Mouse (Mus musculus) lung, postnatal 4 days (tissue): ENCODE data around the gene Klk1b3.
A peak's percentile ranks its signal among the peaks of the same experiment; 100 is the strongest.
"Not testable (repeated sequence)": the region's sequence is repeated elsewhere in the genome, so short reads cannot be mapped to it uniquely, and the experiment has no call there.

Experiments
- DNase-seq, 2 experiments: peaks; one replicate each; pipeline ENCODE4 v3.0.0; 2021

Gene Klk1b3

DNA sequence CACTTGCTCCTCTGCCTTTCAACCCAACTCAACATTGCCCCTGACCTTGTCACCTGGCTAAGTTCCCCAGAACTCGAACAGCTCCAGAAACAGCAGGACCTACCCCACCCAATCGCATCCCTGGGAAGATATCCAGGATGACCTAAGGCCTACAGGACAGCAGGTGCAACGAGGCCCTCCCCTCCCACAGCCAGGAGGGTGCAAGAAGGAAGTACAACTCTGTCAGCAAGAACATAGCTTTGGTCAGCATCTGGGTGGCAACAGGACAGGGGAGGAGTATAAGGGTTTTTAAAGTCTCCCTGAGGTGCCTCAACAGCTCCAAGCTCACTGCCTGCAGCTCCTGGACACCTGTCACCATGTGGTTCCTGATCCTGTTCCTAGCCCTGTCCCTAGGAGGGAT lies at the start of gene Klk1b3:
Klk1b3 (plus strand) TSS at position 301 of the 400 bp plus-strand sequence.
- no peak for DNase-seq

DNA sequence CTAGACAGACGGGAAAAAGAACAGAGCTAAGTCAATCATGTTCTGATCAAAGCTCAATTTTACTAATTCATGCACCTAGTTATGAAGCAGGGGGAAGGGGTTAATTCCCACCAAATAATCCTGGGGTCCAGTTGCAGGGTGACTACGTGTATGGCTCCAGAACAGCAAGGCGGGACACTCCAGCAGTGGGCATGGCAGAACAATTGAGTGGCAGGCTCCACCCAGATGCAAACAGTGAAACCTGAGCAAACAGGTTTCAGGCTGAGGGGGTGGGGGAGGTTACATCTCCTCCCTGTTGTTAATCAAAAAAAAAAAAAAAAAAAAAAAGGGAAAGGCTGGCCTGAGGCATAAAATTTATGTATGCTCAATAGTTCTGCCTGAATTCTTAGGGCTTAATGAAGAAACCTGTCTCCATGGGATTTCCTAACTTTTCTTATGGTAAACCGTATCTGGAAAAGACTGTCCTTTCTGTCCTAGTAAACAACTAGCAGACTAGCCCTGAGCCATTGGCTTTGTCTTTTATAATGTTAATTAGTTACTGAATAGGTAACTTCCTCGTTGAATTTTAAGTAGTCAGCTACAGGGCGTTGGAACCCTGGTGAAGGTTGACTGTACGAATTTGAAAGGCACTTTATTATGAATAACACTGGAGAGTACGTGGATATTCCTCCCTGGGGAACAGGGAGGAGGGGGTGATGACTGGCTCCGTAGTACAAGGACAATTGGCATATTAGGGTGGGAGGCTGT lies 18.5 kb upstream of the Klk1b3 start:
- no peak for DNase-seq

DNA sequence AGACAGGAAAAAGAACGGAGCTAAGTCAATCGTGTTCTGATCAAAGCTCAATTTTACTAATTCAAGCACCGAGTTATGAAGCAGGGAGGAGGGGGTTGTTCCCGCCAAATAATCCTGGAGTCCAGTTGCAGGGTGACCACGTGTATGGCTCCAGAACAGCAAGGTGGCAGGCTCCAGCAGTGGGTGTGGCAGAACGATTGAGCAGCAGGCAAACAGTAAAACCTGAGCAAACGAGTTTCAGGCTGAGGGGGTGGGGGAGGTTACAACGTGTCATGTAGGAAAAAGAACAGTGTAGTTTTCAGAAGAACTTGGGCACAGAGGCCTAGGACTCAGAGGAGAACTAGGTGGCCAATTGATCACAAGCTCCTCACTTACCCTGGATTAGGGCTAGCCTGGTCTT lies 11.5 kb upstream of the Klk1b3 start:
- not testable (repeated sequence) for DNase-seq

DNA sequence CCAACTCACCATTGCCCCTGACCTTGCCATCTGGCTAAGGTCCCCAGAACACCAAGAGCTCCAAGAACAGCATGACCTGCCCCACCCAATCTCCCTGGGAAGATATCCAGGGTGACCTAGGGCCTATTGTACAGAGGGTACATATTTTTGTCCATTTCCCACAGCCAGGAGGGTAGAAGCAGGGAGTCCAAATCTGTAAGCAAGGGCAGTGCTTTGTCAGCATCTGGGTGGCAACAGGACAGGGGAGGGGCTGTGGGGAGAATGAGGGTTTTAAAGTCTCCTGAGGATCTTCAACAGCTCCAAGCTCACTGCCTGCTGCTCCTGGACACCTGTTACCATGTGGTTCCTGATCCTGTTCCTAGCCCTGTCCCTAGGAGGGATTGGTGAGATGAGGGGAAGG lies 10.1 kb upstream of the Klk1b3 start, which contains the start of gene Klk1b24:
Klk1b24 (plus strand) TSS at position 301 of the 400 bp plus-strand sequence.
- DNase-seq = not testable (repeated sequence)

- DNase-seq = not testable (repeated sequence)
Observed at GRCm38 (mm10) chr7:44193466-44193865, 4.5 kb upstream of the Klk1b3 start.

DNA sequence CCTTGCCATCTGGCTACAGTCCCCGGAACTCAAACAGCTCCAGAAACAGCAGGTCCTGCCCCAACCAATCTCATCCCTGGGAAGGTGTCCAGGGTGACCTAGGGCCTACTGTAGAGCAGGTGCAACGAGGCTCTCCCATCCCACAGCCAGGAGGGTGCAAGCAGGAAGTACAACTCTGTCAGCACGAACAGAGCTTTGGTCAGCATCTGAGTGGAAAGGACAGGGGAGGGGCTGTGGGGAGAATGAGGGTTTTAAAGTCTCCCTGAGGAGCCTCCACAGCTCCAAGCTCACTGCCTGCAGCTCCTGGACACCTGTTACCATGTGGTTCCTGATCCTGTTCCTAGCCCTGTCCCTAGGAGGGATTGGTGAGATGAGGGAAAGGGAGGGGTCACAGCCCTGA lies 9.1 kb downstream of the Klk1b3 start, which contains the start of gene Klk1b4:
Klk1b4 (plus strand) TSS at position 301 of the 400 bp plus-strand sequence.
- not testable (repeated sequence) for DNase-seq

DNA sequence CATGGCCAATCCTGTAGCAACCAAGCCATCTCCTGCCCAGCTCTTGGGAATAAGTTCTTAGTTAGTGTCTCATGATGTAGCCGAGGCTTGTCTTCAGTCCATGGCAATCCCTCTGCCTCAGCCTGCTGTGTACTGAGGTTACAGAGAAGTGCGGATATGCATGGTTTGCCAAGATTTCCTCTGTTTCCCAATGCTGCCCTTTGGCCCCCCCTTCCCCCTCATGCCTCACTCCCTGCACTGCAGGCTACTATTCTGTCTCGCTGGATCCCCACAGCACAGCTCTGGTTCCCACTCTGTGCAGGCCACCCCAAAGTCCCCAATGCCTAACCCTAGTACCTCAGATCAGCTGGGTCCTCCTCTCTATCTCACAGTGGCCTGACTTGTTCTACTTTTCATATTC lies 10.3 kb downstream of the Klk1b3 start:
- DNase-seq = no peak

DNA sequence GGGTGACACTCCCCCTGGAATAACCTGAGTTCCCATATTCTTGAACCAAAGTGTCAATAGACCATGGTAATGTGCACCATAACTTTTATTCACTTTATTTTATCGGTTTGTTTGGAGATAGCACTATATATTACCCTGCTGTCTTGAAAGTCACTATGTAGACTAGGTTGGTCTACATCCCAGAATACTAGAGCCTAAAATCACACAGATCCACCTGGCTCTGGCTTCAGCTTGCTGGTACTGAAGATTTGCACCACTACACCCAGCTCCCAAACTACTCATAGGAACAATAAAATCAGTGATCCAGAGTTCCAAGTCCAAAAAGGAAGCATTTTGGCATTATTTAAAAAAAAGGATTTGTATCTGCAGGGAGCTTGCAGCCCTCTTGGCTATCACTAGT lies 17.7 kb downstream of the Klk1b3 start, which contains the start of gene Klk1b5:
Klk1b5 (plus strand) TSS at position 301 of the 400 bp plus-strand sequence.
- DNase-seq = no peak

- not testable (repeated sequence) for DNase-seq
Observed at GRCm38 (mm10) chr7:44221601-44222000, 23.6 kb downstream of the Klk1b3 start.

- DNase-seq = not testable (repeated sequence)
Observed at GRCm38 (mm10) chr7:44222335-44222734, 24.3 kb downstream of the Klk1b3 start.

GRCm38 (mm10) chr7:44225076-44225475 lies 27.1 kb downstream of the Klk1b3 start, which contains the start of gene Klk1:
Gene Klk1 (plus strand): TSS chr7:44225360.
- no peak for DNase-seq

DNA sequence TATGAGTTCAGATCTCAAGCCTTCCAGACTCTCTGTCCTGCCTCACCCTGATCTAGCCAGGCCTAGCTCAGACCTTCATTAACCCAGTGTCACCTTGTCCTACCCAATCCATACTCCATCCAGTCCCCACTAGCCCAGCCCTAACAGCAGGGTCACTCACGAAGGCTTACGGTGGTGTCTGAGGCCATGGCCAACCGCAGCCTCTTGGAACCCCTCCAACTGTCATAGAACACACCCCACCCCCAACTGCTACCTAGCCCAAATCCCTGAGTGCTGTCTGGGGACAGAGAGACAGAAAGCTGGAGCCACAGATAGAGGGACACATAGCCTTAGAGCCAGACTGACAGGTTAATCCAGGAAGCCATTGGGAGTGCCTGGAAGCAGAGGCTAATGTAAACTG lies 37.9 kb downstream of the Klk1b3 start, which contains the start of gene Gm36864:
Gm36864 (plus strand) TSS at position 269 of the 400 bp plus-strand sequence.
- DNase-seq = no peak

- DNase-seq = no peak
Observed at GRCm38 (mm10) chr7:44239913-44240312, 41.9 kb downstream of the Klk1b3 start.

DNA sequence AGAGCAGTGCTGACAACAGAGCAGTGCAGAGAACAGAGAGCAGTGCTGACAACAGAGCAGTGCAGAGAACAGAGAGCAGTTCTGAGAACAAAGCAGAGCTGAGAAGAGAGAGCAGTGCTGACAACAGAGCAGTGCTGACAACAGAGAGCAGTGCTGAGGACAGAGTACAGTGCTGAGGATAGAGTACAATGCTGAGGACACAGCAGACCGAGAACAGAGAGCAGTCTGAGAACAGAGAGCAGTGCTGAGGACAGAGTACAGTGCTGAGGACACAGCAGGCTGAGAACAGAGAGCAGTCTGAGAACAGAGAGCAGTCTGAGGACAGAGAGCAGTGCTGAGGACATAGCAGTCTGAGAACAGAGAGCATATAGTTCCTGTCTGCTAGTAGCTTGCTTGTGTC lies 42.7 kb downstream of the Klk1b3 start:
- no peak for DNase-seq

- no peak for DNase-seq
Observed at GRCm38 (mm10) chr7:44241163-44241562, 43.2 kb downstream of the Klk1b3 start.

GRCm38 (mm10) chr7:44244080-44244479 lies 46.1 kb downstream of the Klk1b3 start:
- DNase-seq = no peak

DNA sequence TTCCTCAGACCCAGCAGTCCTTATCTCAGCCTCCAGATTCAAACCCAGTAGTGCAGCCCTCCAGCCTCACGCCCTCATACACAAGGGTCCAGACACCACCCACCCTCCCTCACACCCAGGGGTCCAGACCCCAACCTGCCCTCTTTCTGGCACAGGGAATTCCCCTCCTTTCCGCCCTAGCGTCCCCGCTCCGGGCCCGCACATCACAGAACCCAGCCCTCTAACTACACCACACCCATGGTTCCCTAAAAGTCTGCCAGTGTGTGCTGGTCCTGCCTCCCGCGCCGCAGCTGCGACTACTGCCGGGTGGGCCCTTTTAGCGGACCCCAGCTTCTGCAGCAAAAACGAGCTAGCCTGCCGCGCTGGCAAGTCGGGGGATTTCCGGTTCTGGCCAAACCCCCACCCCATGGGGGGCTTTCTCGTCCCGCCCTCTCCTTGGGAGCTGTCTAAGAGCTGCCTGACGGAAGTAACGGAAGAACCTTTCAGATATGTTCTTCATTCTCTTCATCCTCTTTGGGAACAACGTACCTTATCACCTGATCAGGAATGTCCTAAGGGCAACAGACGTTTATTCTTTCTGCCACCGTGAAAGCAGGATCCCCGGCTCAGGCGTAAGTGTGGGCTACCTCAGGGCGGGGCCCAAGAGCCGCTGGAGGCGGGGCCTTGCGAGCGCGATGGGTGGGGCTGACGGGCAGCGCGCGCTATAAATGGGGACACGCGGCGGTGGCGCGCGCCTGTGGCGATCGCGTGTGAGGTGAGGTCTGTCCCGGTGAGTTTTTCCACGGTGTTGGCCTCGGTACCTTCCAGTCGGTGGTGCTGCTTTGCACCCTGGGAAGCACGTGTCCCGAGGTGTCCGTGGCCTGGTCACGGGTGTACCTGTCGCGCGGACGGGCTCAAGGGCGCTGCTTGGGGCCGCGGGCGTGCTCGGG lies 48.3 kb downstream of the Klk1b3 start, which contains the start of the genes 1700028J19Rik and 2410002F23Rik:
1700028J19Rik (minus strand) TSS at position 641 of the 929 bp plus-strand sequence.
2410002F23Rik (plus strand) TSS at position 668 of the 929 bp plus-strand sequence.
- peak; percentile 92 to 94 for DNase-seq

GRCm38 (mm10) chr7:44246984-44247470 lies 49.0 kb downstream of the Klk1b3 start:
- DNase-seq = no peak

DNA sequence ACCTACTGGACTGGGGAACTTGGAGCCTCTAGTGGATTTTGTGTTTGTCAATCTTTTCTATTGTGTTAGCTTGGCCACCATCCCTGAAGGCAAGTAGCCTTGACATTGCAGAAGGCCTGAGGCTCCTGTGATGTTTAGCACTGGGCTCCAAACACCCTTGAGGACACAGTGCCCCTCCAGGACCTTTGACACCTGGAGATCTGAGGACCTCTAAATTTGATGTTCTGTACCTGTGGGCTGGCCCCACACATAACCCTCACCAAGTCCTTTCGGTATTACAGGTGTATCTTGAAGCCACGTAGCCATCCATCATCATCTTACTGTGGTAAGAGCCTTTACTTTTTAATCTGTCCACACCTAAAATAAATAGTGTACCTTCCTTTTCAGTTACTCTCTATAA lies 50.0 kb downstream of the Klk1b3 start:
- DNase-seq = no peak

DNA sequence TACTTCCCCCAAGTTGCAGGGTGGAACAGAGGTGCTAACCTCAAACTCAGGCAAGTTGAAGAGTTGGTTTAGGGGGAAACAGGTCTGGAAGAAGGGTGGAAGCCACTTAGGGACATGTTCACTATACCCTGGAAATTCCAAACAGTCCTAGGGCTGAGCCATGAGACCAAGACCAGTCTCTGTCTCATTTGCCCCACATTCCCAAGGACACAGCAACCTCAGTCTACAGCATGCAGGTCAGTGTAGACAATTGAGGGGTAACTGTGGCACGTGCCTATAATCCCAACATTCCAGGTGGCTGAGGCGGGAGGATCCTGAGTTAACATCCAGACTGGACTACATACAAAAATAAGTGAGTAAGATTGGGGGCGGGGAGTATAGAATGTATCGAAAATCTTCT lies 51.3 kb downstream of the Klk1b3 start:
- no peak for DNase-seq

DNA sequence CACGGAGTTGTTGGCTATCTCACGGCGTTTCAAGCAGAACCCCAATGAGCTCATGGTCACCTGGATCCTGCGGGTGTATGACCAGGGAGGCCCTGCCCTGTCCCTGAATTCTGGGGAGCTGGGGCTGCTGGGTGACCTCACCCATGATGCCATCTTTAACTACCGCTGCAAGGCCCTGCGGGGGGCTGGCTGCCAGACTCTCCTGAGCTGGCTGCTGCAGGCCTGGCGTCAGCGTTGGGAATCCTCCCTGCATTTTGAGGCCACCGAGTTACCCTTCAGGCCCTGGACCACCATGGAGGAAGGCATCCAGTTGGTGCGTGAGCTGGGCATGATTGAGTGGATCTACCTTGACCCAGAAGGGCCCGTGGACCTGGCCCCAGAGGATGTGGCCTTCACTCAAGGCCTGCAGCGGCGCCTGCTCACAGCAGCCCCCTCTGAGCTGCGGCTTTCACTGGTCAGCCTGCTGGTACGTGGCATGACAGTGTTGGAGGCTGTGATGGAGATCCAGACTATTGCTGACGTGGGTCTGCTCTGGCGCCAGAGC lies 52.8 kb downstream of the Klk1b3 start:
- DNase-seq = not testable (repeated sequence)
